Mouse (Mus musculus): ENCODE measurements around the gene Wdr20.

- TF ChIP-seq ELF1 (IDR thresholded peaks at IDR 0.05; ENCODE audit: low read depth, low read length), result no peak
- no peak for TF ChIP-seq SMC3 (IDR thresholded peaks at IDR 0.05; ENCODE audit: low read depth, low read length)
- TF ChIP-seq CTCF (IDR thresholded peaks at IDR 0.05 in 2 of 3, conservative IDR thresholded peaks at IDR 0.05 in 1 of 3; ENCODE audit: control insufficient read depth in 1 of 3, insufficient read depth in 1 of 3, low read depth in 2 of 3, low read length in 3 of 3, poor library complexity in 1 of 3, severe bottlenecking in 1 of 3), result no peak
- no peak for TF ChIP-seq MAX (IDR thresholded peaks at IDR 0.05; ENCODE audit: low read length)
- no peak for TF ChIP-seq ZNF384 (IDR thresholded peaks at IDR 0.05; ENCODE audit: low read depth, low read length)
- TF ChIP-seq HCFC1 (IDR thresholded peaks at IDR 0.05; ENCODE audit: low read depth, low read length), result no peak
- TF ChIP-seq POLR2A (IDR thresholded peaks at IDR 0.05; ENCODE audit: control insufficient read depth in 1 of 2, insufficient read depth in 1 of 2, low read depth in 1 of 2, low read length in 2 of 2, poor library complexity in 1 of 2), result no peak
- no peak for TF ChIP-seq UBTF (IDR thresholded peaks at IDR 0.05; ENCODE audit: borderline replicate concordance, insufficient read depth, low read depth, low read length)
- TF ChIP-seq RAD21 (IDR thresholded peaks at IDR 0.05; ENCODE audit: low read depth, low read length), result no peak
- no peak for TF ChIP-seq POLR2AphosphoS2 (IDR thresholded peaks at IDR 0.05; ENCODE audit: low read length)
These were observed 59.5 kb downstream of the Wdr20 start for GRCm38 (mm10) chr12:110797202-110797601.

Data from MEL (cell line).